Mouse (Mus musculus) neural tube, embryonic 15.5 days (tissue): ENCODE data around the gene Zfp800. TPM values are rescaled to one million over a fixed set of nuclear protein-coding genes. Genes with fewer than 3 reads are reported as not detected.

Experiments used
- ATAC-seq: fragments of 200-750 bp; cut with Nextera tagmentation; 2 replicates; pipeline ENCODE4 v1.8.0; 2017; ENCODE audit warnings: mild to moderate bottlenecking, moderate TSS enrichment, moderate library complexity; ENCODE audit not compliant: low FRiP score
- H3K27ac ChIP-seq: fragments of 300-500 bp; sonication (generic); replicated peaks from 2 replicates; pipeline ENCODE4 v1.5.1; 2015; ENCODE audit warnings: mild to moderate bottlenecking, inconsistent platforms
- H3K27me3 ChIP-seq: fragments of 300-500 bp; sonication (generic); replicated peaks from 2 replicates; pipeline ENCODE4 v1.6.1; 2015; ENCODE audit warnings: inconsistent platforms
- H3K36me3 ChIP-seq: fragments of 300-500 bp; sonication (generic); 2 replicates; pipeline ENCODE4 v1.6.1; 2015; ENCODE audit warnings: inconsistent platforms
- H3K4me1 ChIP-seq: fragments of 300-500 bp; sonication (generic); 2 replicates; pipeline ENCODE4 v1.6.1; 2015; ENCODE audit warnings: inconsistent platforms
- H3K4me2 ChIP-seq: fragments of 300-500 bp; sonication (generic); 2 replicates; pipeline ENCODE4 v1.6.1; 2015; ENCODE audit warnings: inconsistent platforms, mild to moderate bottlenecking, moderate library complexity
- H3K4me3 ChIP-seq: fragments of 300-500 bp; sonication (generic); replicated peaks from 2 replicates; pipeline ENCODE4 v1.5.1; 2015; ENCODE audit warnings: mild to moderate bottlenecking, inconsistent platforms
- H3K9ac ChIP-seq: fragments of 300-500 bp; sonication (generic); replicated peaks from 2 replicates; pipeline ENCODE4 v1.6.1; 2015; ENCODE audit warnings: mild to moderate bottlenecking, inconsistent platforms
- H3K9me3 ChIP-seq: fragments of 300-500 bp; sonication (generic); replicated peaks from 2 replicates; pipeline ENCODE4 v1.6.1; 2016; ENCODE audit warnings: inconsistent platforms
- WGBS: fragments of 180-500 bp; shearing (Covaris S2); methylation state at CpG from one replicate; pipeline ENCODE4 v1.1.7; 2015; ENCODE audit warnings: mixed read lengths; 5-methylcytosine and 5-hydroxymethylcytosine counted together
- polyA plus RNA-seq: library from polyadenylated mRNA; unstranded; fragments of >200 nt; fragmentation: Nextera tagmentation; extraction: Ambion mirVana; gene quantifications from 2 replicates; pipeline ENCODE4 v1.2.1, GENCODE M21; 2015

The Zfp800 gene
- polyA plus RNA-seq, 1 experiment from 2014 or later: 21.3 TPM

GRCm38 (mm10) chr6:28333696-28334095, 64.1 kb downstream of the Zfp800 start:
- 80% methylated on average over 5 of the region's 5 CpGs for WGBS
- Histone ChIP-seq H3K27ac (no peak overlapping the region), H3K36me3 (no peaks in the 10 kb centered on the region), H3K4me1 (peaks cover 4% of the 10 kb centered on the region; the same call in 1 of the 2 replicates), H3K27me3 (no peaks in the 10 kb centered on the region), H3K4me2 (no peak overlapping the region), H3K9ac (no peak overlapping the region), H3K4me3 (no peak overlapping the region), H3K9me3 (no peaks in the 10 kb centered on the region)
- no peak for ATAC-seq

DNA sequence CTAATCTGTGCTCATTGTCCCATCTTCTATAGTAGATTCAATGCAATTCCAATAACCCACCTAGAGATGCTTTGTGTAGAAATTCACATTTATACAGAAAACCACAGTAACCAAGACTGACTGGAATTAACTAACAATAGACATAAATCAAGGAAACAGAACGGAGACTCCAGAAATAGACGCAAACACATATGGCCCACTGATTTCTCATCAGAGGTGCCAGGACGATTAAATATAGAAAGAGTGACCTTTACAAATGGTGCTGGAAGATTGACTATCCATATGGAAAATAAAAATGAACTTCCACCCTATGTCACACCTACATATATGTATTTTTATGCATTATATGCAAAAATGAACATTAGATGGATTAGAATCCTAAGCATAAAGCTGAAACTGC, 65.3 kb downstream of the Zfp800 start:
- no peak for ATAC-seq
- Histone ChIP-seq H3K36me3 (no peaks in the 10 kb centered on the region), H3K4me1 (peaks cover 4% of the 10 kb centered on the region; the same call in 1 of the 2 replicates), H3K9ac (no peak overlapping the region), H3K4me3 (no peak overlapping the region), H3K4me2 (no peak overlapping the region), H3K27me3 (no peaks in the 10 kb centered on the region), H3K27ac (no peak overlapping the region), H3K9me3 (no peaks in the 10 kb centered on the region)
- 50% methylated on average over 3 of the region's 3 CpGs for WGBS

DNA sequence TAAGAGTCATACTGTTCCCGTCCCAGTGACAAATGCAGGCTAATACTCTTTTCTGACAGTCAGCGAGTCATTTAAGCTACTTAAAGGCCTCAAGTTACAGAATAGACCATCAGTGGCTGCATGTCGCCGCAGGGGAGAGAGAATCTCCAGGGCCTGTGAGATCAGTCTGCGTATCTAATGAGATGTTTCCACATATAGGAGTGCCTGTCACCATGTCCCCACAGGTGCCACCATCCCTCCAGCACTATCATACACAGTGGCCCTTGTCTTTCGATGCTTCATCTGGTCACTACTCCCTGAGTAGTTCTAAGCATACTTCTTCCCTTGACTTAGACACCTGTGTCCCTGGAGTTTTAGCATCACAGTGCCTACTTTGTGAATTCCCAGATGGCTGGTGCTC, 68.0 kb downstream of the Zfp800 start:
- Histone ChIP-seq H3K27me3 (no peaks in the 10 kb centered on the region), H3K4me2 (no peak overlapping the region), H3K9me3 (no peaks in the 10 kb centered on the region), H3K4me1 (peaks cover 4% of the 10 kb centered on the region; the same call in 1 of the 2 replicates), H3K27ac (no peak overlapping the region), H3K4me3 (no peak overlapping the region), H3K36me3 (no peaks in the 10 kb centered on the region), H3K9ac (no peak overlapping the region)
- ATAC-seq: no peak
- WGBS: 75% methylated on average over 6 of the region's 6 CpGs

GRCm38 (mm10) chr6:28329002-28329596, 68.7 kb downstream of the Zfp800 start:
- Histone ChIP-seq H3K36me3 (no peaks in the 10 kb centered on the region), H3K4me3 (no peak overlapping the region), H3K27ac (no peak overlapping the region), H3K4me1 (peaks cover 4% of the 10 kb centered on the region; the same call in 1 of the 2 replicates), H3K9me3 (no peaks in the 10 kb centered on the region), H3K27me3 (no peaks in the 10 kb centered on the region), H3K9ac (no peak overlapping the region), H3K4me2 (no peak overlapping the region)
- no peak for ATAC-seq
- 67% methylated on average over 10 of the region's 10 CpGs for WGBS

- 0 out of 2 replicates have a peak, but pooled peaks cover 5% of the 10 kb centered on the region for H3K9me3 ChIP-seq
- no peak overlapping the region for H3K27ac ChIP-seq
- no peak overlapping the region for H3K4me3 ChIP-seq
- no peaks in the 10 kb centered on the region for H3K36me3 ChIP-seq
- H3K4me2 ChIP-seq: no peak overlapping the region
- H3K9ac ChIP-seq: no peak overlapping the region
- WGBS: 76% methylated on average over 3 of the region's 3 CpGs
- H3K27me3 ChIP-seq: no peaks in the 10 kb centered on the region
- no peak for ATAC-seq
- peaks cover 4% of the 10 kb centered on the region; the same call in 1 of the 2 replicates for H3K4me1 ChIP-seq
These were observed 71.1 kb downstream of the Zfp800 start for GRCm38 (mm10) chr6:28326720-28327119.

DNA sequence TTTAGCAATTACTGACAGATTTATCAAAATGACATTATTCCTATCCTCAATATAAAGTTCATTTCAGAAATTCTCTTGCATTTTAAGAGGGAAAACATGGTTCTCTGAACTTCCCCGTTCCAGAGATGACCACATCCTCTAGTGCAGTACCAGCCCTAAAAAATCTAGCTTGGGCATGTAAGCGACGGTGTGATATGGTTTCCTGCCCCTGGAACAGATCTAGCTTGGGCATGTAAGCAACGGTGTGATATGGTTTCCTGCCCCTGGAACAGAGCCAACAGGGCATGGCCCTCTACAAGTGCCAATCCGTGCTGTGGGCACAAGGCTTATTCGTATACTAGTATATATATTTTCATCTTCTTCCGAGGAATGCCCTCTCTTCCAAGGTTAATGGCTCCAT, 75.4 kb downstream of the Zfp800 start:
- no peak overlapping the region for H3K9ac ChIP-seq
- H3K36me3 ChIP-seq: no peaks in the 10 kb centered on the region
- H3K27me3 ChIP-seq: no peaks in the 10 kb centered on the region
- H3K9me3 ChIP-seq: 0 out of 2 replicates have a peak, but pooled peaks cover 5% of the 10 kb centered on the region
- no peak overlapping the region for H3K4me3 ChIP-seq
- peaks cover 2% of the 10 kb centered on the region; the same call in 1 of the 2 replicates for H3K4me1 ChIP-seq
- no peak for ATAC-seq
- 89% methylated on average over 7 of the region's 7 CpGs for WGBS
- H3K27ac ChIP-seq: no peak overlapping the region
- no peak overlapping the region for H3K4me2 ChIP-seq

- H3K27me3 ChIP-seq: no peaks in the 10 kb centered on the region
- H3K27ac ChIP-seq: no peak overlapping the region
- no peak for ATAC-seq
- H3K36me3 ChIP-seq: no peaks in the 10 kb centered on the region
- H3K9me3 ChIP-seq: 0 out of 2 replicates have a peak, but pooled peaks cover 5% of the 10 kb centered on the region
- H3K4me3 ChIP-seq: no peak overlapping the region
- no peak overlapping the region for H3K9ac ChIP-seq
- H3K4me2 ChIP-seq: no peak overlapping the region
- 44% methylated on average over 13 of the region's 13 CpGs for WGBS
- peaks cover 2% of the 10 kb centered on the region; the same call in 1 of the 2 replicates for H3K4me1 ChIP-seq
These were observed 78.0 kb downstream of the Zfp800 start for GRCm38 (mm10) chr6:28319648-28320270.

- 72% methylated on average over 13 of the region's 13 CpGs for WGBS
- Histone ChIP-seq H3K9me3 (0 out of 2 replicates have a peak, but pooled peaks cover 5% of the 10 kb centered on the region), H3K27me3 (no peaks in the 10 kb centered on the region), H3K4me3 (no peak overlapping the region), H3K4me1 (peaks cover 2% of the 10 kb centered on the region; the same call in 1 of the 2 replicates), H3K36me3 (no peaks in the 10 kb centered on the region), H3K27ac (no peak overlapping the region), H3K9ac (no peak overlapping the region), H3K4me2 (no peak overlapping the region)
- no peak for ATAC-seq
These were observed 78.8 kb downstream of the Zfp800 start for GRCm38 (mm10) chr6:28318820-28319573.

GRCm38 (mm10) chr6:28315208-28315607, 82.6 kb downstream of the Zfp800 start:
- ATAC-seq: no peak
- Histone ChIP-seq H3K9me3 (no peaks in the 10 kb centered on the region), H3K27ac (no peak overlapping the region), H3K9ac (no peak overlapping the region), H3K27me3 (no peaks in the 10 kb centered on the region), H3K36me3 (no peaks in the 10 kb centered on the region), H3K4me1 (peaks cover 2% of the 10 kb centered on the region; the same call in 1 of the 2 replicates), H3K4me2 (no peak overlapping the region), H3K4me3 (no peak overlapping the region)
- 91% methylated on average over 3 of the region's 3 CpGs for WGBS

DNA sequence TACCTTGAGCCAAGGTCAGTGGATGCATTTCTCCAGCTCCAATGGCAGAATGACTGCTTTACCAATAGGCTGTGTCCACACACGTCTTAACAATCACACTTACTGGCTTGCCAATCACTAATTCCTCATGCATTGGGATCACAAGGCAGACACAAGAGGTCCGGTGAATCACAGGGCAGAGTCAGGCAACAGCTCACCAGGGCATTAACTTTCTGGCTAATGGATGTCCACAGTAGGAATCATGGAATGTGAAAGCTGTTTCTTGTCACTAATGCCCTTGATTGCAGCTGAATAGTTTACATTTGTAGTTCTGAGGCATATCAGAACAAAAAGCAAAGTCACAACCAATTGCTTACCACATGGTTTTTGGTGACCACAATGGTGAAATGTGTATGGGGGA, 85.7 kb downstream of the Zfp800 start:
- Histone ChIP-seq H3K4me3 (no peak overlapping the region), H3K27ac (no peak overlapping the region), H3K9me3 (no peaks in the 10 kb centered on the region), H3K4me2 (no peak overlapping the region), H3K27me3 (no peaks in the 10 kb centered on the region), H3K4me1 (no peaks in the 10 kb centered on the region), H3K36me3 (no peaks in the 10 kb centered on the region), H3K9ac (no peak overlapping the region)
- WGBS: 87% methylated on average over 2 of the region's 2 CpGs
- no peak for ATAC-seq

GRCm38 (mm10) chr6:28309692-28310091, 88.1 kb downstream of the Zfp800 start:
- Histone ChIP-seq H3K9ac (no peak overlapping the region), H3K4me3 (no peak overlapping the region), H3K27me3 (no peaks in the 10 kb centered on the region), H3K27ac (no peak overlapping the region), H3K36me3 (no peaks in the 10 kb centered on the region), H3K4me2 (no peak overlapping the region), H3K9me3 (no peaks in the 10 kb centered on the region), H3K4me1 (no peaks in the 10 kb centered on the region)
- ATAC-seq: no peak

- WGBS: 88% methylated on average over 3 of the region's 3 CpGs
These were observed 88.9 kb downstream of the Zfp800 start for GRCm38 (mm10) chr6:28308929-28309328.

More at GRCm38 (mm10) chr6:28308929-28309328, 88.9 kb downstream of the Zfp800 start:
- Histone ChIP-seq H3K9ac (no peak overlapping the region), H3K4me2 (no peak overlapping the region), H3K27me3 (no peaks in the 10 kb centered on the region), H3K9me3 (no peaks in the 10 kb centered on the region), H3K36me3 (no peaks in the 10 kb centered on the region), H3K27ac (no peak overlapping the region), H3K4me1 (no peaks in the 10 kb centered on the region), H3K4me3 (no peak overlapping the region)
- ATAC-seq: no peak
